Mouse (Mus musculus) small intestine, adult 2 months (tissue): ENCODE data around the gene Ryr2.

Experiments used
- CTCF ChIP-seq: fragments of 200-500 bp; IDR thresholded peaks from 2 replicates; pipeline ENCODE4 v1.5.1; 2012; ENCODE audit warnings: low read depth, mild to moderate bottlenecking, control low read depth, inconsistent platforms, low read length, moderate library complexity, mixed read lengths; ENCODE audit not compliant: insufficient replicate concordance, insufficient read length; ENCODE audit errors: extremely low read depth
- POLR2A ChIP-seq: fragments of 200-500 bp; IDR thresholded peaks from 2 replicates; pipeline ENCODE4 v1.6.1; 2012; ENCODE audit warnings: low read depth, mild to moderate bottlenecking, control low read depth, inconsistent platforms, low read length, moderate library complexity

DNA sequence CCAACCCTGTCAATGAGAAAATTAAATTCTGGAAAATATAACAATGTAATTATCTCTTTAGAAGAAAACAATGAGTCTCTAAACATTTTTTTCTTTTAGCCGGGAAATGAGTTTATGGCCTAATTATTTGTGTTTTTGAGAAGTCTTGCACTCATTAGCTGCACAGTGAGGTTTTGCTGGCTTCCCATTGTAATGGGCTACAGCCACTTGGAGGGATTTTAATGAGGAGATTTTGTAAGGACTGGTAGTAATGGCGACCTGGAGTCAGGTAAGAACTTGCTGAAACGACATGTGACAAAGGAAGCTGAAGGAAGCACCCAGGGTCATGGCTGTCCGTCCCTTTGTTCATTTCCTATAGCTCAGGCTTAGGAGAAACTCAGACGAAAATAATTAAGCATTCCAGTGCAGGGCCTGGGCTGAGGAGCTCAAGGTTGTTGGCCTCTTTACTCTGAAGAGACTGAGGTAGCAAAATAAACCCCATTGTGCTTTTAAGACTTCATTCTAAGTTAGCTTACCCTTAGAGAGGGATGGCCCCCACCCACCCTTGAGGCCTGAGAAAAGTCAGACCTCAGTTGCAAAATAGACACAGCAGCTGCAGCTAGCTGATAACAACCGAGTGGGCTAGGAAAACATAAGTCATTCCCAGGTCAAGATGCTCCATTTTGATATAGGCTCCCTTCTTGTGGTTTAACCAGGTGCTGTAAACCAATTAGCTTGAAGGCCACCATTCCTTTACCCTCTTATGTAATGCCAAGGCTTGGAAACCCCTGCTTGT is 270.3 kb downstream of the Ryr2 start:
- TF ChIP-seq CTCF (no peak), POLR2A (no peak)
